Comparison of ENCODE assay signal across 15 mouse cellular contexts in genomic region chr19:48240960-48241359, GRCm38 (mm10). TPM values are rescaled to one million over a fixed set of nuclear protein-coding genes. Genes with fewer than 3 reads are reported as not detected.
A peak's percentile ranks its signal among the peaks of the same experiment; 100 is the strongest.
DNase-seq lines count a peak whose midpoint lies in the region; ATAC-seq lines count a peak whose summit lies in the region.
"Had no signal": no experiment of that assay in that cellular context is flagged by ENCODE, and none has a peak within 500 bp of the region (broad histone marks: within the 10 kb centered on the region; RNA-seq: fewer than 3 reads in every experiment).

No protein-coding gene starts in this region.

- H3K4me2 ChIP-seq in neural tube, embryonic 12.5 days (replicated peaks): no peak overlapping the region
- H3K4me2 ChIP-seq in forebrain, embryonic 13.5 days: no peak overlapping the region; the same call in 1 of the 2 replicates
- no peak overlapping the region for H3K4me2 ChIP-seq in heart, embryonic 11.5 days
- H3K4me2 ChIP-seq: limb, embryonic 15.5 days had no signal

- 41% methylated on average over 2 of the region's 2 CpGs for WGBS in neural tube, embryonic 12.5 days
- 18% methylated on average over 2 of the region's 2 CpGs for WGBS in forebrain, embryonic 13.5 days
- 59% methylated on average over 2 of the region's 2 CpGs for WGBS in heart, embryonic 11.5 days (ENCODE audit: insufficient replicate concordance)

- no peak for DNase-seq in neural tube, embryonic 10.5 days (ENCODE audit: extremely low spot score, low spot score)
- DNase-seq in layer of hippocampus, adult 18-20 months (ENCODE audit: low spot score in 2 of 2): peak; percentile 19 to 59
- DNase-seq in retina, embryonic 14.5 days (ENCODE audit: low spot score): peak; percentile 52
- DNase-seq in urinary bladder, adult 18-20 months (ENCODE audit: low spot score in 2 of 2): no peak
- DNase-seq in adrenal gland, adult (ENCODE audit: inconsistent age in 2 of 2, low spot score in 1 of 2): no peak
- DNase-seq: cerebellum, adult 11 months; kidney, postnatal 25 days; thymus, postnatal 25 days had no signal

- H3K4me1 ChIP-seq in neural tube, embryonic 12.5 days: peaks cover 10% of the 10 kb centered on the region
- H3K4me1 ChIP-seq in forebrain, embryonic 13.5 days: peaks cover 35% of the 10 kb centered on the region
- no peaks in the 10 kb centered on the region for H3K4me1 ChIP-seq in heart, embryonic 11.5 days (ENCODE audit: control insufficient read depth, insufficient read depth, low read length)
- H3K4me1 ChIP-seq: limb, embryonic 15.5 days had no signal

- no peaks in the 10 kb centered on the region for H3K36me3 ChIP-seq in neural tube, embryonic 12.5 days
- H3K36me3 ChIP-seq in forebrain, embryonic 13.5 days (ENCODE audit: poor library complexity, severe bottlenecking): no peaks in the 10 kb centered on the region
- no peaks in the 10 kb centered on the region for H3K36me3 ChIP-seq in heart, embryonic 11.5 days (ENCODE audit: control insufficient read depth, insufficient read depth, low read length)
- H3K36me3 ChIP-seq: limb, embryonic 15.5 days had no signal

- no peaks in the 10 kb centered on the region for H3K27me3 ChIP-seq in neural tube, embryonic 12.5 days (replicated peaks)
- peaks cover 39% of the 10 kb centered on the region for H3K27me3 ChIP-seq in forebrain, embryonic 13.5 days
- no peaks in the 10 kb centered on the region for H3K27me3 ChIP-seq in heart, embryonic 11.5 days (ENCODE audit: control insufficient read depth, insufficient read depth, low read length)
- H3K27me3 ChIP-seq: limb, embryonic 15.5 days had no signal

- no peaks in the 10 kb centered on the region for H3K9me3 ChIP-seq in neural tube, embryonic 12.5 days
- H3K9me3 ChIP-seq in forebrain, embryonic 13.5 days (replicated peaks): no peaks in the 10 kb centered on the region
- H3K9me3 ChIP-seq in heart, embryonic 11.5 days (replicated peaks; ENCODE audit: control insufficient read depth, low read length): no peaks in the 10 kb centered on the region
- H3K9me3 ChIP-seq: limb, embryonic 15.5 days had no signal

- no peak overlapping the region for H3K9ac ChIP-seq in neural tube, embryonic 12.5 days
- no peak overlapping the region for H3K9ac ChIP-seq in forebrain, embryonic 13.5 days
- H3K9ac ChIP-seq in heart, embryonic 11.5 days (ENCODE audit: low read depth, low read length): no peak overlapping the region
- H3K9ac ChIP-seq: limb, embryonic 15.5 days had no signal

- H3K4me3 ChIP-seq in neural tube, embryonic 12.5 days: no peak overlapping the region
- H3K4me3 ChIP-seq in forebrain, embryonic 13.5 days: no peak overlapping the region
- no peak overlapping the region for H3K4me3 ChIP-seq in heart, embryonic 11.5 days (ENCODE audit: low read depth, low read length)
- H3K4me3 ChIP-seq: limb, embryonic 15.5 days; myocyte had no signal

- peak; percentile 81 for ATAC-seq in neural tube, embryonic 12.5 days (ENCODE audit: low FRiP score, low read depth)
- peak; percentile 73 for ATAC-seq in forebrain, embryonic 13.5 days
- ATAC-seq in heart, embryonic 11.5 days (replicated peaks; ENCODE audit: insufficient number of reproducible peaks, low FRiP score, low TSS enrichment): no peak
- ATAC-seq: lung, postnatal 0 days had no signal

- H3K27ac ChIP-seq in neural tube, embryonic 12.5 days: no peak overlapping the region
- H3K27ac ChIP-seq in forebrain, embryonic 13.5 days: no peak overlapping the region
- no peak overlapping the region for H3K27ac ChIP-seq in heart, embryonic 11.5 days (ENCODE audit: low read depth, low read length)
- H3K27ac ChIP-seq: limb, embryonic 15.5 days had no signal

RNA-seq across cellular contexts. Expression of gene Sorcs3, which starts 35.1 kb away (rescaled TPM):
- polyA plus RNA-seq in neural tube, embryonic 12.5 days (2016; fragmentation: Nextera tagmentation; extraction: Ambion mirVana): 9.3 and 11.1 TPM in 2 replicates
- 3.8 and 5.3 TPM in 2 replicates for polyA plus RNA-seq in forebrain, embryonic 13.5 days (2015; fragmentation: Nextera tagmentation; extraction: Ambion mirVana)
- 10 to 100 TPM; 34.1 to 34.3 TPM for total RNA-seq in layer of hippocampus, adult 18-20 months (2021)
- polyA plus RNA-seq in heart, embryonic 11.5 days (2014; fragmentation: Nextera tagmentation; extraction: Ambion mirVana): 0.44 and 0.56 TPM in 2 replicates
- total RNA-seq: hematopoietic stem cell, adult 5-6 weeks had no signal
- polyA plus RNA-seq: myocyte had no signal

Comparison
In these comparisons a context has a peak if more than half of its experiments do, and no peak if none do; other contexts are left out.
1. DNase-seq: peak in layer of hippocampus, adult 18-20 months (2 of 2) and retina, embryonic 14.5 days (single experiment); none in neural tube, embryonic 10.5 days (single experiment), urinary bladder, adult 18-20 months (0 of 2) and adrenal gland, adult (0 of 2).